Mouse (Mus musculus): ENCODE results near the gene Nyap1. TPM values are rescaled to one million over a fixed set of nuclear protein-coding genes. Genes with fewer than 3 reads are reported as not detected.

Nyap1 gene
- polyA plus RNA-seq, 1 experiment from 2014 or later, result 1.1 TPM

GRCm38 (mm10) chr5:137772755-137773154 is 31.3 kb upstream of the Nyap1 start:
- H3K36me3 ChIP-seq (ENCODE audit: control insufficient read depth, insufficient read depth, low read length), result no peaks in the 10 kb centered on the region

GRCm38 (mm10) chr5:137770709-137771108 is 29.3 kb upstream of the Nyap1 start:
- Histone ChIP-seq H3K4me1 (ENCODE audit: control insufficient read depth, insufficient read depth, low read length) (no peaks in the 10 kb centered on the region), H3K4me3 (ENCODE audit: low read length) (no peak overlapping the region), H3K4me2 (replicated peaks; ENCODE audit: low read depth, low read length) (no peak overlapping the region), H3K27ac (ENCODE audit: low read depth, low read length) (no peak overlapping the region), H3K36me3 (ENCODE audit: control insufficient read depth, insufficient read depth, low read length) (no peaks in the 10 kb centered on the region), H3K9me3 (ENCODE audit: control insufficient read depth, low read length) (no peaks in the 10 kb centered on the region; the same call in 1 of the 2 replicates), H3K27me3 (ENCODE audit: control insufficient read depth, insufficient read depth, low read length) (no peaks in the 10 kb centered on the region), H3K9ac (ENCODE audit: low read depth, low read length) (no peak overlapping the region)
- ATAC-seq (ENCODE audit: low FRiP score, low TSS enrichment), result no peak
- WGBS, result 55% methylated on average over 2 of the region's 2 CpGs

More at GRCm38 (mm10) chr5:137772755-137773154, 31.3 kb upstream of the Nyap1 start:
- no peaks in the 10 kb centered on the region for H3K9me3 ChIP-seq (ENCODE audit: control insufficient read depth, low read length)
- H3K27me3 ChIP-seq (ENCODE audit: control insufficient read depth, insufficient read depth, low read length), result no peaks in the 10 kb centered on the region
- H3K9ac ChIP-seq (ENCODE audit: low read depth, low read length), result no peak overlapping the region
- H3K4me1 ChIP-seq (ENCODE audit: control insufficient read depth, insufficient read depth, low read length), result no peaks in the 10 kb centered on the region
- H3K27ac ChIP-seq (ENCODE audit: low read depth, low read length), result no peak overlapping the region
- no peak overlapping the region for H3K4me2 ChIP-seq (replicated peaks; ENCODE audit: low read depth, low read length)
- H3K4me3 ChIP-seq (ENCODE audit: low read length), result no peak overlapping the region
- ATAC-seq (ENCODE audit: low FRiP score, low TSS enrichment), result no peak

GRCm38 (mm10) chr5:137768475-137768874 is 27.1 kb upstream of the Nyap1 start:
- Histone ChIP-seq H3K36me3 (ENCODE audit: control insufficient read depth, insufficient read depth, low read length) (no peaks in the 10 kb centered on the region), H3K4me3 (ENCODE audit: low read length) (no peak overlapping the region), H3K4me1 (ENCODE audit: control insufficient read depth, insufficient read depth, low read length) (no peaks in the 10 kb centered on the region), H3K9ac (ENCODE audit: low read depth, low read length) (no peak overlapping the region), H3K4me2 (replicated peaks; ENCODE audit: low read depth, low read length) (no peak overlapping the region), H3K27me3 (ENCODE audit: control insufficient read depth, insufficient read depth, low read length) (no peaks in the 10 kb centered on the region), H3K27ac (ENCODE audit: low read depth, low read length) (no peak overlapping the region), H3K9me3 (ENCODE audit: control insufficient read depth, low read length) (no peaks in the 10 kb centered on the region; the same call in 1 of the 2 replicates)
- ATAC-seq (ENCODE audit: low FRiP score, low TSS enrichment), result no peak
- 79% methylated on average over 1 of the region's 1 CpGs for WGBS

- Histone ChIP-seq H3K4me2 (replicated peaks; ENCODE audit: low read depth, low read length) (no peak overlapping the region), H3K4me1 (ENCODE audit: control insufficient read depth, insufficient read depth, low read length) (no peaks in the 10 kb centered on the region), H3K27me3 (ENCODE audit: control insufficient read depth, insufficient read depth, low read length) (no peaks in the 10 kb centered on the region), H3K36me3 (ENCODE audit: control insufficient read depth, insufficient read depth, low read length) (no peaks in the 10 kb centered on the region), H3K27ac (ENCODE audit: low read depth, low read length) (no peak overlapping the region), H3K9me3 (ENCODE audit: control insufficient read depth, low read length) (no peaks in the 10 kb centered on the region; the same call in 1 of the 2 replicates), H3K4me3 (ENCODE audit: low read length) (no peak overlapping the region), H3K9ac (ENCODE audit: low read depth, low read length) (no peak overlapping the region)
- ATAC-seq (ENCODE audit: low FRiP score, low TSS enrichment), result no peak
- WGBS, result 65% methylated on average over 3 of the region's 3 CpGs
These were observed 24.9 kb upstream of the Nyap1 start for GRCm38 (mm10) chr5:137766270-137766669.

GRCm38 (mm10) chr5:137764609-137765340 is 23.4 kb upstream of the Nyap1 start:
- Histone ChIP-seq H3K27me3 (ENCODE audit: control insufficient read depth, insufficient read depth, low read length) (no peaks in the 10 kb centered on the region), H3K4me2 (replicated peaks; ENCODE audit: low read depth, low read length) (no peak overlapping the region), H3K36me3 (ENCODE audit: control insufficient read depth, insufficient read depth, low read length) (no peaks in the 10 kb centered on the region), H3K9me3 (ENCODE audit: control insufficient read depth, low read length) (no peaks in the 10 kb centered on the region; the same call in 1 of the 2 replicates), H3K27ac (ENCODE audit: low read depth, low read length) (no peak overlapping the region), H3K9ac (ENCODE audit: low read depth, low read length) (no peak overlapping the region), H3K4me1 (ENCODE audit: control insufficient read depth, insufficient read depth, low read length) (no peaks in the 10 kb centered on the region), H3K4me3 (ENCODE audit: low read length) (no peak overlapping the region)
- 64% methylated on average over 9 of the region's 9 CpGs for WGBS
- no peak for ATAC-seq (ENCODE audit: low FRiP score, low TSS enrichment)

GRCm38 (mm10) chr5:137759971-137760412 is 18.6 kb upstream of the Nyap1 start:
- Histone ChIP-seq H3K27me3 (ENCODE audit: control insufficient read depth, insufficient read depth, low read length) (no peaks in the 10 kb centered on the region), H3K4me1 (ENCODE audit: control insufficient read depth, insufficient read depth, low read length) (0 out of 2 replicates have a peak, but pooled peaks cover 3% of the 10 kb centered on the region), H3K36me3 (ENCODE audit: control insufficient read depth, insufficient read depth, low read length) (peaks cover 31% of the 10 kb centered on the region), H3K4me3 (ENCODE audit: low read length) (no peak overlapping the region), H3K9me3 (ENCODE audit: control insufficient read depth, low read length) (no peaks in the 10 kb centered on the region), H3K27ac (ENCODE audit: low read depth, low read length) (no peak overlapping the region), H3K9ac (ENCODE audit: low read depth, low read length) (0 out of 2 replicates have a peak overlapping the region, but pooled peaks have one; percentile 8), H3K4me2 (replicated peaks; ENCODE audit: low read depth, low read length) (no peak overlapping the region)
- 42% methylated on average over 4 of the region's 4 CpGs for WGBS
- peak; percentile 78 for ATAC-seq (ENCODE audit: low FRiP score, low TSS enrichment)

GRCm38 (mm10) chr5:137758921-137759534 is 17.6 kb upstream of the Nyap1 start:
- H3K9me3 ChIP-seq (ENCODE audit: control insufficient read depth, low read length), result no peaks in the 10 kb centered on the region
- H3K27ac ChIP-seq (ENCODE audit: low read depth, low read length), result no peak overlapping the region
- H3K9ac ChIP-seq (ENCODE audit: low read depth, low read length), result no peak overlapping the region
- H3K4me1 ChIP-seq (ENCODE audit: control insufficient read depth, insufficient read depth, low read length), result 0 out of 2 replicates have a peak, but pooled peaks cover 3% of the 10 kb centered on the region
- peaks cover 33% of the 10 kb centered on the region for H3K36me3 ChIP-seq (ENCODE audit: control insufficient read depth, insufficient read depth, low read length)
- no peak overlapping the region for H3K4me3 ChIP-seq (ENCODE audit: low read length)
- H3K27me3 ChIP-seq (ENCODE audit: control insufficient read depth, insufficient read depth, low read length), result no peaks in the 10 kb centered on the region
- no peak for ATAC-seq (ENCODE audit: low FRiP score, low TSS enrichment)
- H3K4me2 ChIP-seq (replicated peaks; ENCODE audit: low read depth, low read length), result no peak overlapping the region
- 94% methylated on average over 19 of the region's 19 CpGs for WGBS

GRCm38 (mm10) chr5:137757887-137758286 is 16.5 kb upstream of the Nyap1 start:
- no peaks in the 10 kb centered on the region for H3K27me3 ChIP-seq (ENCODE audit: control insufficient read depth, insufficient read depth, low read length)
- WGBS, result 90% methylated on average over 6 of the region's 6 CpGs
- H3K27ac ChIP-seq (ENCODE audit: low read depth, low read length), result no peak overlapping the region
- 0 out of 2 replicates have a peak, but pooled peaks cover 3% of the 10 kb centered on the region for H3K4me1 ChIP-seq (ENCODE audit: control insufficient read depth, insufficient read depth, low read length)
- no peak overlapping the region for H3K4me2 ChIP-seq (replicated peaks; ENCODE audit: low read depth, low read length)
- no peak overlapping the region for H3K4me3 ChIP-seq (ENCODE audit: low read length)
- peaks cover 45% of the 10 kb centered on the region for H3K36me3 ChIP-seq (ENCODE audit: control insufficient read depth, insufficient read depth, low read length)
- ATAC-seq (ENCODE audit: low FRiP score, low TSS enrichment), result no peak
- no peak overlapping the region for H3K9ac ChIP-seq (ENCODE audit: low read depth, low read length)
- no peaks in the 10 kb centered on the region for H3K9me3 ChIP-seq (ENCODE audit: control insufficient read depth, low read length)
